Mouse (Mus musculus): ENCODE measurements around the gene Skp2. TPM values are rescaled to one million over a fixed set of nuclear protein-coding genes. Genes with fewer than 3 reads are reported as not detected.

Gene Skp2
- polyA plus RNA-seq, 1 experiment from 2014 or later, result 19.7 TPM

- Histone ChIP-seq H3K27me3 (no peaks in the 10 kb centered on the region), H3K4me1 (replicated peaks) (peaks cover 18% of the 10 kb centered on the region; the same call in 1 of the 2 replicates), H3K9ac (no peak overlapping the region), H3K4me3 (no peak overlapping the region), H3K36me3 (peaks cover 35% of the 10 kb centered on the region), H3K27ac (replicated peaks) (peak overlapping the region; percentile 21; the same call in 1 of the 2 replicates), H3K9me3 (no peaks in the 10 kb centered on the region), H3K4me2 (no peak overlapping the region)
- ATAC-seq (ENCODE audit: low FRiP score, low read depth), result peak; percentile 24; the same call in 1 of the 2 replicates
- 79% methylated on average over 13 of the region's 13 CpGs for WGBS
Observed at GRCm38 (mm10) chr15:9132693-9133443, 22.4 kb downstream of the Skp2 start.

GRCm38 (mm10) chr15:9131499-9131888, 23.7 kb downstream of the Skp2 start:
- Histone ChIP-seq H3K4me3 (no peak overlapping the region), H3K9ac (no peak overlapping the region), H3K4me2 (no peak overlapping the region), H3K27ac (replicated peaks) (no peak overlapping the region), H3K9me3 (no peaks in the 10 kb centered on the region), H3K4me1 (replicated peaks) (peaks cover 10% of the 10 kb centered on the region; the same call in 1 of the 2 replicates), H3K27me3 (no peaks in the 10 kb centered on the region), H3K36me3 (peaks cover 34% of the 10 kb centered on the region)
- ATAC-seq (ENCODE audit: low FRiP score, low read depth), result no peak
- WGBS, result 88% methylated on average over 4 of the region's 4 CpGs

- no peaks in the 10 kb centered on the region for H3K9me3 ChIP-seq
- peaks cover 10% of the 10 kb centered on the region; the same call in 1 of the 2 replicates for H3K4me1 ChIP-seq (replicated peaks)
- no peak overlapping the region for H3K9ac ChIP-seq
- H3K4me3 ChIP-seq, result no peak overlapping the region
- no peak for ATAC-seq (ENCODE audit: low FRiP score, low read depth)
- whole genome bisulfite sequencing, result 76% methylated on average over 9 of the region's 9 CpGs
- no peak overlapping the region for H3K27ac ChIP-seq (replicated peaks)
- H3K27me3 ChIP-seq, result no peaks in the 10 kb centered on the region
- no peak overlapping the region for H3K4me2 ChIP-seq
- peaks cover 29% of the 10 kb centered on the region for H3K36me3 ChIP-seq
Observed at GRCm38 (mm10) chr15:9130772-9131498, 24.3 kb downstream of the Skp2 start.

- H3K9ac ChIP-seq, result no peak overlapping the region
- no peaks in the 10 kb centered on the region for H3K9me3 ChIP-seq
- H3K27ac ChIP-seq (replicated peaks), result no peak overlapping the region
- peaks cover 46% of the 10 kb centered on the region for H3K36me3 ChIP-seq
- 93% methylated on average over 7 of the region's 7 CpGs for WGBS
- ATAC-seq (ENCODE audit: low FRiP score, low read depth), result no peak
- H3K4me1 ChIP-seq (replicated peaks), result peaks cover 4% of the 10 kb centered on the region; the same call in 1 of the 2 replicates
- no peaks in the 10 kb centered on the region for H3K27me3 ChIP-seq
- no peak overlapping the region for H3K4me2 ChIP-seq
- no peak overlapping the region for H3K4me3 ChIP-seq
Observed at GRCm38 (mm10) chr15:9127051-9127791, 28.0 kb downstream of the Skp2 start.

- no peak overlapping the region for H3K9ac ChIP-seq
- no peak overlapping the region for H3K4me3 ChIP-seq
- H3K4me1 ChIP-seq (replicated peaks), result no peaks in the 10 kb centered on the region
- no peak overlapping the region for H3K4me2 ChIP-seq
- ATAC-seq (ENCODE audit: low FRiP score, low read depth), result no peak
- no peak overlapping the region for H3K27ac ChIP-seq (replicated peaks)
- H3K36me3 ChIP-seq, result peaks cover 32% of the 10 kb centered on the region
- H3K27me3 ChIP-seq, result no peaks in the 10 kb centered on the region
- WGBS, result 92% methylated on average over 21 of the region's 21 CpGs
- no peaks in the 10 kb centered on the region for H3K9me3 ChIP-seq
Observed at GRCm38 (mm10) chr15:9124856-9125255, 30.4 kb downstream of the Skp2 start.

GRCm38 (mm10) chr15:9122989-9123388, 32.2 kb downstream of the Skp2 start:
- Histone ChIP-seq H3K27me3 (no peaks in the 10 kb centered on the region), H3K9ac (no peak overlapping the region), H3K4me2 (no peak overlapping the region), H3K4me1 (replicated peaks) (no peaks in the 10 kb centered on the region), H3K27ac (replicated peaks) (no peak overlapping the region), H3K4me3 (no peak overlapping the region), H3K9me3 (no peaks in the 10 kb centered on the region), H3K36me3 (peaks cover 37% of the 10 kb centered on the region)
- 97% methylated on average over 4 of the region's 4 CpGs for WGBS
- no peak for ATAC-seq (ENCODE audit: low FRiP score, low read depth)

GRCm38 (mm10) chr15:9120081-9120480, 35.1 kb downstream of the Skp2 start:
- no peaks in the 10 kb centered on the region for H3K9me3 ChIP-seq
- 96% methylated on average over 2 of the region's 2 CpGs for WGBS
- ATAC-seq (ENCODE audit: low FRiP score, low read depth), result peak; percentile 65; the same call in 1 of the 2 replicates
- no peak overlapping the region for H3K4me2 ChIP-seq
- peaks cover 40% of the 10 kb centered on the region for H3K36me3 ChIP-seq
- H3K4me3 ChIP-seq, result no peak overlapping the region
- no peaks in the 10 kb centered on the region for H3K27me3 ChIP-seq
- H3K4me1 ChIP-seq (replicated peaks), result no peaks in the 10 kb centered on the region
- H3K9ac ChIP-seq, result no peak overlapping the region
- H3K27ac ChIP-seq (replicated peaks), result no peak overlapping the region

- ATAC-seq (ENCODE audit: low FRiP score, low read depth), result no peak
- Histone ChIP-seq H3K27ac (replicated peaks) (no peak overlapping the region), H3K4me3 (no peak overlapping the region), H3K9me3 (no peaks in the 10 kb centered on the region), H3K4me2 (no peak overlapping the region), H3K4me1 (replicated peaks) (no peaks in the 10 kb centered on the region), H3K36me3 (peaks cover 44% of the 10 kb centered on the region), H3K9ac (no peak overlapping the region), H3K27me3 (no peaks in the 10 kb centered on the region)
- WGBS, result 96% methylated on average over 4 of the region's 4 CpGs
Observed at GRCm38 (mm10) chr15:9118852-9119251, 36.4 kb downstream of the Skp2 start.

- 78% methylated on average over 5 of the region's 5 CpGs for WGBS
- Histone ChIP-seq H3K36me3 (peaks cover 42% of the 10 kb centered on the region), H3K4me1 (replicated peaks) (no peaks in the 10 kb centered on the region), H3K9me3 (no peaks in the 10 kb centered on the region), H3K27me3 (no peaks in the 10 kb centered on the region), H3K27ac (replicated peaks) (no peak overlapping the region), H3K4me3 (no peak overlapping the region), H3K4me2 (no peak overlapping the region), H3K9ac (no peak overlapping the region)
- no peak for ATAC-seq (ENCODE audit: low FRiP score, low read depth)
Observed at GRCm38 (mm10) chr15:9114599-9114998, 40.6 kb downstream of the Skp2 start.

GRCm38 (mm10) chr15:9114131-9114530, 41.1 kb downstream of the Skp2 start:
- WGBS, result 89% methylated on average over 4 of the region's 4 CpGs
- Histone ChIP-seq H3K36me3 (peaks cover 39% of the 10 kb centered on the region), H3K4me1 (replicated peaks) (no peaks in the 10 kb centered on the region), H3K27ac (replicated peaks) (no peak overlapping the region), H3K4me2 (no peak overlapping the region), H3K27me3 (no peaks in the 10 kb centered on the region), H3K9ac (no peak overlapping the region), H3K4me3 (no peak overlapping the region), H3K9me3 (no peaks in the 10 kb centered on the region)
- ATAC-seq (ENCODE audit: low FRiP score, low read depth), result no peak

- Histone ChIP-seq H3K9ac (no peak overlapping the region), H3K4me3 (no peak overlapping the region), H3K27ac (replicated peaks) (no peak overlapping the region), H3K4me2 (no peak overlapping the region), H3K9me3 (no peaks in the 10 kb centered on the region), H3K27me3 (no peaks in the 10 kb centered on the region), H3K4me1 (replicated peaks) (no peaks in the 10 kb centered on the region), H3K36me3 (peaks cover 34% of the 10 kb centered on the region)
- 80% methylated on average over 9 of the region's 9 CpGs for WGBS
- ATAC-seq (ENCODE audit: low FRiP score, low read depth), result no peak
Observed at GRCm38 (mm10) chr15:9113556-9113955, 41.7 kb downstream of the Skp2 start.

GRCm38 (mm10) chr15:9111648-9112047, 43.6 kb downstream of the Skp2 start:
- 89% methylated on average over 3 of the region's 3 CpGs for WGBS
- ATAC-seq (ENCODE audit: low FRiP score, low read depth), result no peak
- H3K9me3 ChIP-seq, result no peaks in the 10 kb centered on the region
- H3K27me3 ChIP-seq, result no peaks in the 10 kb centered on the region
- H3K36me3 ChIP-seq, result peaks cover 37% of the 10 kb centered on the region
- no peak overlapping the region for H3K27ac ChIP-seq (replicated peaks)
- H3K9ac ChIP-seq, result no peak overlapping the region
- H3K4me2 ChIP-seq, result no peak overlapping the region
- H3K4me1 ChIP-seq (replicated peaks), result no peaks in the 10 kb centered on the region
- no peak overlapping the region for H3K4me3 ChIP-seq

Measured in hindbrain, embryonic 15.5 days (tissue).